Mouse (Mus musculus) adipocyte (in vitro differentiated cells): ENCODE measurements around the gene Gm15293.
"Not testable (repeated sequence)": the region's sequence is repeated elsewhere in the genome, so short reads cannot be mapped to it uniquely, and the experiment has no call there.

Source experiments
- DNase-seq: peaks from one replicate; pipeline ENCODE4 v3.0.0-alpha.2; 2016; ENCODE audit warnings: low spot score

The Gm15293 gene

DNA sequence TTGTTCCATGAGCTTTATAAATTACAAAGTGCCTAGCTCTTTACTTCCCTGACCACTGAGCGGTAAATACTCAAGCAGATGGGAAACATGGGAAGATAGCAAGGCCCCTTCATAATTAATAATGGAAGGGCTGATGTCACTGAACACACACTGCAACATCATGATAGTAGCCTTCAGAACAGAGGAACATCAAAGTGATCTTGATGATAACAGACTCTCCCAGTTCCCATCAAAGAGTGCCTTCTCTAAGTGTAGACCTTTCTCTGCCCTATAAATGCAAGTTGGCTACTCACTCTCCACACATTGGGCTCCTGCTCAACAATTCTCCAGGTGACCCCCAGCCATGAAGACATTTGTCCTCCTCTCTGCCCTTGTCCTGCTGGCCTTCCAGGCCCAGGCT, at the start of gene Gm15293:
Gene Gm15293 (plus strand): TSS at position 301 of the 400 bp plus-strand sequence.
- DNase-seq = not testable (repeated sequence)

DNA sequence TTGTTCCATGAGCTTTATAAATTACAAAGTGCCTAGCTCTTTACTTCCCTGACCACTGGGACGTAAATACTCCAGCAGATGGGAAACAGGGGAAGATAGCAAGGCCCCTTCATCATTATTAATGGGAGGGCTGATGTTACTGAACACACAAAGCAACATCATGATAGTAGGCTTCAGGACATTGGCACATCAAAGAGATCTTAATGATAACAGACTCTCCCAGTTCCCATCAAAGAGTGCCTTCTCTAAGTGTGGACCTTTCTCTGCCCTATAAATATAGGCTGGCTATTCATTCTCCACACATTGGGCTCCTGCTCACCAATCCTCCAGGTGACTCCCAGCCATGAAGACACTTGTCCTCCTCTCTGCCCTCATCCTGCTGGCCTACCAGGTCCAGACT, 39.4 kb upstream of the Gm15293 start, which contains the start of gene Defa22:
Gene Defa22 (plus strand): TSS at position 301 of the 400 bp plus-strand sequence.
- not testable (repeated sequence) for DNase-seq

DNA sequence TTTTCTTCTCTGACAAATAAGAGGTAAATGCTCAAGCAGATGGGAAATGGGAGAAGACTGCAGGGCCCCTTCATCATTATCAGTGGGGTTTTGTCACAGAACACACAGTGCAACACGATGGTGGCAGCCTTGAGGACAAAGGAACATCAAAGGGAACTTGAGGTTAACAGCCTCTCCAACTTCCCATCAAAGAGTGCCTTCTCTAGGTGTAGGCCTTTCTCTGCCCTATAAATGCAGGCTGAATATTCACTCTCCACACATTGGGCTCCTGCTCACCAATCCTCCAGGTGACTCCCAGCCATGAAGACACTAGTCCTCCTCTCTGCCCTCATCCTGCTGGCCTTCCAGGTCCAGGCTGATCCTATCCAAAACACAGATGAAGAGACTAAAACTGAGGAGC, 10.0 kb upstream of the Gm15293 start, which contains the start of gene Defa31:
Gene Defa31 (plus strand): TSS at position 301 of the 400 bp plus-strand sequence.
- not testable (repeated sequence) for DNase-seq
